Mouse (Mus musculus) small intestine, adult 2 months (tissue): Measurements from ENCODE around the gene Cyp8b1.

Source experiments
- CTCF ChIP-seq: fragments of 200-500 bp; IDR thresholded peaks from 2 replicates; pipeline ENCODE4 v1.5.1; 2012; ENCODE audit warnings: low read depth, mild to moderate bottlenecking, control low read depth, inconsistent platforms, low read length, moderate library complexity, mixed read lengths; ENCODE audit not compliant: insufficient replicate concordance, insufficient read length; ENCODE audit errors: extremely low read depth
- POLR2A ChIP-seq: fragments of 200-500 bp; IDR thresholded peaks from 2 replicates; pipeline ENCODE4 v1.6.1; 2012; ENCODE audit warnings: low read depth, mild to moderate bottlenecking, control low read depth, inconsistent platforms, low read length, moderate library complexity

- TF ChIP-seq CTCF (no peak), POLR2A (no peak)
Measured at GRCm38 (mm10) chr9:121895392-121895993, 20.6 kb downstream of the Cyp8b1 start.
